Comparison of ENCODE assay signal across 38 mouse cellular contexts in the genomic region with DNA sequence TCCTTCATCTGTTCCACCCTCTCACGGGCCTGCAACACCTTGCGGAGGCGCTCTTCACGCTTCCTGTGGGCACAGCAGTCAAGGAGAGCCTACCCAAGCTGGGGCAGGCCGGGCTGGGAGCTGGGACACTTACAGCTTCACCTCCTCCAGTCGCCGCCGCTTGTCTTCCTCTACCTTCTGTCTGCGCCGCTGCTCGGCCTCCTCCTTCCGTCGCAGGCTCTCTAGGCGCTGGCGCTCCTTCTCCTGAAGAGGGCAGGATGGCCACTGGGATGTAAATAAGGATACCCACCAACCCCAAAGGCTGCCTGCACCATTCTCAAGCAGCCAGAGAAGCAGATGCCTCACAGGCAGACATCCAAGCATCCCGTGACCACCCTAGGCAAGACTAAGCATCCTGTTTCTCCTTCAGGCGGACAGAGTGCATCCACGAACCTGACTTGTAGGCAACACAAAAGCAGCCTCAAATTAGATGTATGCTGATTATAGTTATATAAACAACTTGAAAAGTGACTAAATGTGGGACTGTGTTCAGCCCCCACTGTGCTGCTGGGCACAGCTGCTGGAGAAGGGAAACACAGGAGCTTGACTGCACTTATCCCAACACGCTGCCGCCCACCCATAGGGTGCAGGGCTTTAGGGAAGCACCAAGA. TPM values are rescaled to one million over a fixed set of nuclear protein-coding genes. Genes with fewer than 3 reads are reported as not detected.
DNase-seq lines count a peak whose midpoint lies in the region; ATAC-seq and TF ChIP-seq lines count a peak whose summit lies in the region.
"Had no signal": no experiment of that assay in that cellular context is flagged by ENCODE, and none has a peak within 500 bp of the region (broad histone marks: within the 10 kb centered on the region; RNA-seq: fewer than 3 reads in every experiment).

No protein-coding gene starts in this region.

- H3K4me1 ChIP-seq in forebrain, embryonic 12.5 days: no peaks in the 10 kb centered on the region
- no peaks in the 10 kb centered on the region for H3K4me1 ChIP-seq in forebrain, postnatal 0 days (ENCODE audit: insufficient read depth)
- H3K4me1 ChIP-seq: embryonic facial prominence, embryonic 13.5 days; forebrain, embryonic 13.5 days; heart, embryonic 15.5 days; limb, embryonic 13.5 days; midbrain, embryonic 10.5 days had no signal

- ATAC-seq in forebrain, embryonic 12.5 days (ENCODE audit: low FRiP score): no peak
- no peak for ATAC-seq in forebrain, postnatal 0 days
- ATAC-seq: activated CD4-positive, CD25-positive, alpha-beta regulatory T cell, adult 4 months; forebrain, embryonic 13.5 days; hindbrain, postnatal 0 days; intestine, embryonic 16.5 days; liver, embryonic 12.5 days; midbrain, embryonic 16.5 days had no signal

- no peaks in the 10 kb centered on the region for H3K27me3 ChIP-seq in forebrain, embryonic 12.5 days
- H3K27me3 ChIP-seq in forebrain, postnatal 0 days (ENCODE audit: insufficient read depth, low read length): no peaks in the 10 kb centered on the region
- H3K27me3 ChIP-seq: embryonic facial prominence, embryonic 13.5 days; forebrain, embryonic 13.5 days; heart, embryonic 15.5 days; limb, embryonic 13.5 days; liver, embryonic 12.5 days had no signal

- no peak overlapping the region for H3K27ac ChIP-seq in forebrain, embryonic 12.5 days
- no peak overlapping the region for H3K27ac ChIP-seq in forebrain, postnatal 0 days (ENCODE audit: low read depth, low read length)
- H3K27ac ChIP-seq: embryonic facial prominence, embryonic 13.5 days; forebrain, embryonic 13.5 days; heart, adult 2 months; heart, embryonic 15.5 days; hindbrain, postnatal 0 days; limb, embryonic 13.5 days; liver, embryonic 12.5 days; midbrain, embryonic 10.5 days had no signal

- no peaks in the 10 kb centered on the region for H3K9me3 ChIP-seq in forebrain, embryonic 12.5 days
- H3K9me3 ChIP-seq in forebrain, postnatal 0 days (ENCODE audit: low read length): no peaks in the 10 kb centered on the region
- H3K9me3 ChIP-seq: embryonic facial prominence, embryonic 13.5 days; forebrain, embryonic 13.5 days; heart, embryonic 15.5 days; limb, embryonic 13.5 days; liver, embryonic 12.5 days; midbrain, embryonic 10.5 days had no signal

- peak; percentile 49 to 69 for DNase-seq in left cerebral cortex, adult 18-20 months (ENCODE audit: low spot score in 2 of 2)
- no peak for DNase-seq in left cerebral cortex, postnatal 4 days
- DNase-seq in brain, adult 2 months (ENCODE audit: low read depth, low spot score): peak; percentile 85
- DNase-seq in frontal cortex, adult 2 months (ENCODE audit: extremely low spot score in 1 of 2, low spot score in 1 of 2): peak; percentile 59
- DNase-seq in left cerebral cortex, postnatal 36 days (ENCODE audit: low spot score in 2 of 2): peak; percentile 45 to 61
- no peak for DNase-seq in forebrain, postnatal 0 days
- DNase-seq: adrenal gland, adult 8-10 months; cerebellum, adult 18-20 months; cerebellum, postnatal 14 days; embryo, embryonic 11 days; gastrocnemius, postnatal 25 days; heart, adult 2 months; kidney, adult 9 months; kidney, postnatal 25 days; lung, adult 18-20 months; lung, postnatal 10 days; thymus, adult 2 months had no signal

- H3K9ac ChIP-seq in forebrain, embryonic 12.5 days: no peak overlapping the region
- no peak overlapping the region for H3K9ac ChIP-seq in forebrain, postnatal 0 days
- H3K9ac ChIP-seq: embryonic facial prominence, embryonic 13.5 days; forebrain, embryonic 13.5 days; heart, embryonic 15.5 days; limb, embryonic 13.5 days; liver, embryonic 12.5 days had no signal

- TF ChIP-seq CTCF in forebrain, postnatal 0 days (IDR thresholded peaks at IDR 0.05; ENCODE audit: low read depth): no peak

- H3K4me2 ChIP-seq in forebrain, embryonic 12.5 days: no peak overlapping the region
- H3K4me2 ChIP-seq in forebrain, postnatal 0 days (ENCODE audit: low read depth): no peak overlapping the region
- H3K4me2 ChIP-seq: embryonic facial prominence, embryonic 13.5 days; forebrain, embryonic 13.5 days; heart, embryonic 15.5 days; limb, embryonic 13.5 days; liver, embryonic 12.5 days had no signal

- intact Hi-C loops in left cerebral cortex, postnatal 4 days (cut with DNase I): no loop called here
- intact Hi-C loops in left cerebral cortex, postnatal 36 days (cut with DNase I): no loop called here

- H3K4me3 ChIP-seq in forebrain, embryonic 12.5 days (replicated peaks): no peak overlapping the region
- no peak overlapping the region for H3K4me3 ChIP-seq in forebrain, postnatal 0 days (ENCODE audit: low read depth, low read length)
- H3K4me3 ChIP-seq: embryonic facial prominence, embryonic 13.5 days; erythroblast, embryonic 14.5 days; forebrain, embryonic 13.5 days; heart, adult 2 months; heart, embryonic 15.5 days; limb, embryonic 13.5 days; liver, embryonic 12.5 days; midbrain, embryonic 10.5 days; myocyte had no signal

- H3K36me3 ChIP-seq in forebrain, embryonic 12.5 days (replicated peaks): peaks cover 96% of the 10 kb centered on the region
- peaks cover 65% of the 10 kb centered on the region for H3K36me3 ChIP-seq in forebrain, postnatal 0 days (ENCODE audit: insufficient read depth)

- 97% methylated on average over 20 of the region's 20 CpGs for WGBS in forebrain, embryonic 12.5 days
- 96% methylated on average over 20 of the region's 20 CpGs for WGBS in forebrain, postnatal 0 days

RNA-seq across cellular contexts. Expression of gene Incenp, which starts 21.0 kb away (rescaled TPM):
- 10 to 100 TPM; 31.2 to 37.3 TPM for total RNA-seq in left cerebral cortex, adult 18-20 months (2021)
- 10 to 100 TPM; 27.2 to 30.8 TPM for total RNA-seq in left cerebral cortex, postnatal 4 days (2021)
- polyA plus RNA-seq in frontal cortex, adult 2 months (2012; rRNA removed): 23.8 and 27.2 TPM in 2 replicates
- total RNA-seq in left cerebral cortex, postnatal 36 days (2021): 10 to 100 TPM; 24.7 to 30.7 TPM
- 147 and 149 TPM in 2 replicates for polyA plus RNA-seq in forebrain, embryonic 12.5 days (2016; fragmentation: Nextera tagmentation; extraction: Ambion mirVana)
- 6.2 and 15.9 TPM in 2 replicates for total RNA-seq in forebrain, postnatal 0 days (2014; rRNA removed)
- 12.3 and 19.4 TPM in 2 replicates for polyA plus RNA-seq in forebrain, postnatal 0 days (2015; fragmentation: Nextera tagmentation; extraction: Ambion mirVana)

RNA-seq across cellular contexts. Expression of gene Scgb2a2, which starts 30.9 kb away (rescaled TPM):
- total RNA-seq in left cerebral cortex, adult 18-20 months (2021): not detected
- total RNA-seq in left cerebral cortex, postnatal 4 days (2021): not detected
- polyA plus RNA-seq in frontal cortex, adult 2 months (2012; rRNA removed): not detected in 2 replicates
- not detected for total RNA-seq in left cerebral cortex, postnatal 36 days (2021)
- not detected in 2 replicates for polyA plus RNA-seq in forebrain, embryonic 12.5 days (2016; fragmentation: Nextera tagmentation; extraction: Ambion mirVana)
- not detected in 2 replicates for total RNA-seq in forebrain, postnatal 0 days (2014; rRNA removed)
- not detected in 2 replicates for polyA plus RNA-seq in forebrain, postnatal 0 days (2015; fragmentation: Nextera tagmentation; extraction: Ambion mirVana)
- total RNA-seq: adrenal gland, adult 8-10 months; gastrocnemius, postnatal 25 days; heart, adult 2 months; hematopoietic stem cell, adult 5-6 weeks; hindbrain, postnatal 0 days; layer of hippocampus, adult 8-10 months; MEL had no signal
- polyA plus RNA-seq: activated CD4-positive, CD25-positive, alpha-beta regulatory T cell, adult 4 months; C2C12; embryonic facial prominence, embryonic 13.5 days; erythroblast, embryonic 14.5 days; forebrain, embryonic 13.5 days; heart, adult 2 months; heart, embryonic 15.5 days; hindbrain, postnatal 0 days; intestine, embryonic 16.5 days; limb, embryonic 13.5 days; liver, embryonic 12.5 days; midbrain, embryonic 16.5 days; myocyte; neural tube, embryonic 14.5 days; small intestine, adult 2 months; stomach, embryonic 16.5 days; thymus, adult 2 months; urinary bladder, adult 2 months had no signal

Comparison
In these comparisons a context has a peak if more than half of its experiments do, and no peak if none do; other contexts are left out.
1. DNase-seq: peak in left cerebral cortex, adult 18-20 months (2 of 2), brain, adult 2 months (single experiment), frontal cortex, adult 2 months (2 of 2) and left cerebral cortex, postnatal 36 days (2 of 2); none in left cerebral cortex, postnatal 4 days (single experiment) and forebrain, postnatal 0 days (single experiment).